ENCODE assay signal across 8 mouse cellular contexts in genomic region chrX:8192640-8193418, GRCm38 (mm10). TPM values are rescaled to one million over a fixed set of nuclear protein-coding genes. Genes with fewer than 3 reads are reported as not detected.
DNase-seq lines count a peak whose midpoint lies in the region; ATAC-seq and TF ChIP-seq lines count a peak whose summit lies in the region.

No protein-coding gene starts in this region.

- TF ChIP-seq CTCF in brain, embryonic 14.5 days (IDR thresholded peaks at IDR 0.05; ENCODE audit: borderline replicate concordance, extremely low read depth, insufficient read depth, insufficient read length): no peak
- no peak for TF ChIP-seq CTCF in kidney, postnatal 0 days (IDR thresholded peaks at IDR 0.05; ENCODE audit: low read depth)
- TF ChIP-seq CTCF in liver, adult 2 months (IDR thresholded peaks at IDR 0.05; ENCODE audit: low read depth, low read length): no peak

- peak; percentile 22; the same call in 1 of the 2 replicates for TF ChIP-seq POLR2A in brain, embryonic 14.5 days (IDR thresholded peaks at IDR 0.05; ENCODE audit: borderline replicate concordance, extremely low read depth, insufficient read depth, insufficient read length, poor library complexity, severe bottlenecking)
- TF ChIP-seq POLR2A in liver, adult 2 months (IDR thresholded peaks at IDR 0.05; ENCODE audit: extremely low read depth, insufficient read depth, low read length): peak; percentile 90

- 0 out of 2 replicates have a peak, but pooled peaks cover 4% of the 10 kb centered on the region for H3K4me1 ChIP-seq in heart, embryonic 12.5 days (replicated peaks)
- H3K4me1 ChIP-seq in kidney, postnatal 0 days (replicated peaks; ENCODE audit: insufficient read depth, low read length): no peaks in the 10 kb centered on the region
- peaks cover 2% of the 10 kb centered on the region; the same call in 1 of the 2 replicates for H3K4me1 ChIP-seq in liver, adult 2 months (ENCODE audit: control insufficient read depth, insufficient read depth, low read length)

- peak; percentile 100 for ATAC-seq in erythroblast, adult 5-6 weeks (replicated peaks; ENCODE audit: low FRiP score, poor library complexity, severe bottlenecking)
- peak; percentile 97 for ATAC-seq in heart, embryonic 12.5 days (ENCODE audit: insufficient number of reproducible peaks, low FRiP score)
- ATAC-seq in kidney, postnatal 0 days (replicated peaks; ENCODE audit: low FRiP score, low read depth): peak; percentile 98
- ATAC-seq in monocyte, adult 5-6 weeks (replicated peaks; ENCODE audit: insufficient number of reproducible peaks, low FRiP score, low TSS enrichment, poor library complexity, severe bottlenecking): peak; percentile 99

- H3K9me3 ChIP-seq in heart, embryonic 12.5 days (replicated peaks): no peaks in the 10 kb centered on the region; the same call in 1 of the 2 replicates
- H3K9me3 ChIP-seq in kidney, postnatal 0 days (replicated peaks; ENCODE audit: low read length): no peaks in the 10 kb centered on the region

- peak overlapping the region; percentile 75 for H3K4me2 ChIP-seq in heart, embryonic 12.5 days
- peak overlapping the region; percentile 63 for H3K4me2 ChIP-seq in kidney, postnatal 0 days (ENCODE audit: low read length)

- no peaks in the 10 kb centered on the region for H3K27me3 ChIP-seq in heart, embryonic 12.5 days (replicated peaks)
- H3K27me3 ChIP-seq in kidney, postnatal 0 days (ENCODE audit: insufficient read depth, low read length): no peaks in the 10 kb centered on the region
- H3K27me3 ChIP-seq in liver, adult 2 months (ENCODE audit: control insufficient read depth, insufficient read depth, low read length): no peaks in the 10 kb centered on the region

- H3K9ac ChIP-seq in heart, embryonic 12.5 days: peak overlapping the region; percentile 77
- peak overlapping the region; percentile 60; the same call in 1 of the 2 replicates for H3K9ac ChIP-seq in kidney, postnatal 0 days (ENCODE audit: low read depth, low read length)
- H3K9ac ChIP-seq in liver, adult 2 months (ENCODE audit: low read depth, low read length): peak overlapping the region; percentile 96

- peak overlapping the region; percentile 75 for H3K4me3 ChIP-seq in heart, embryonic 12.5 days
- peak overlapping the region; percentile 46 for H3K4me3 ChIP-seq in kidney, postnatal 0 days (replicated peaks; ENCODE audit: low read depth, low read length)
- peak overlapping the region; percentile 99 for H3K4me3 ChIP-seq in liver, adult 2 months (ENCODE audit: insufficient read depth, low read depth, low read length)

- no peak overlapping the region for H3K27ac ChIP-seq in heart, embryonic 12.5 days (ENCODE audit: poor library complexity, severe bottlenecking)
- H3K27ac ChIP-seq in kidney, postnatal 0 days: peak overlapping the region; percentile 50; the same call in 1 of the 2 replicates
- peak overlapping the region; percentile 99 for H3K27ac ChIP-seq in liver, adult 2 months (replicated peaks; ENCODE audit: insufficient read depth, low read depth, low read length)

- 8% methylated on average over 38 of the region's 38 CpGs for WGBS in heart, embryonic 12.5 days
- WGBS in kidney, postnatal 0 days: 23% methylated on average over 38 of the region's 38 CpGs
- under 1% methylated on average over 38 of the region's 38 CpGs for WGBS in liver, adult 2 months

- no peaks in the 10 kb centered on the region for H3K36me3 ChIP-seq in heart, embryonic 12.5 days
- no peaks in the 10 kb centered on the region for H3K36me3 ChIP-seq in kidney, postnatal 0 days (ENCODE audit: insufficient read depth, low read length)
- H3K36me3 ChIP-seq in liver, adult 2 months (ENCODE audit: control insufficient read depth, insufficient read depth, low read length): peaks cover 2% of the 10 kb centered on the region; the same call in 1 of the 2 replicates

- DNase-seq in CD4-positive helper T cell, adult 2 months (ENCODE audit: low read depth, low spot score): peak; percentile 85
- DNase-seq in brain, embryonic 14.5 days (ENCODE audit: low read depth): peak; percentile 93
- DNase-seq in kidney, postnatal 0 days (ENCODE audit: low spot score): peak; percentile 85
- peak; percentile 89 for DNase-seq in liver, adult 2 months (ENCODE audit: extremely low read depth, low read depth, low spot score)
- DNase-seq in spleen, postnatal 36 days (ENCODE audit: low spot score in 2 of 2): peak; percentile 85

- peaks cover 9% of the 10 kb centered on the region; the same call in 1 of the 2 replicates for H3K79me2 ChIP-seq in liver, adult 2 months (ENCODE audit: control insufficient read depth, insufficient read depth, low read length)

RNA-seq across cellular contexts. Expression of gene Ebp, which starts 0.5 kb away (rescaled TPM):
- polyA plus RNA-seq in brain, embryonic 14.5 days (2012; rRNA removed): 20.0 and 23.7 TPM in 2 replicates
- total RNA-seq in erythroblast, adult 5-6 weeks (2015; ENCODE audit: low replicate concordance): 6.1 and 22.2 TPM in 2 replicates
- 4.0 and 13.0 TPM in 2 replicates for total RNA-seq in erythroblast, adult 5-6 weeks (2017; ENCODE audit: low replicate concordance)
- 23.0 and 24.5 TPM in 2 replicates for polyA plus RNA-seq in heart, embryonic 12.5 days (2016; fragmentation: Nextera tagmentation; extraction: Ambion mirVana)
- 50.9 and 54.2 TPM in 2 replicates for polyA plus RNA-seq in kidney, postnatal 0 days (2015; fragmentation: Nextera tagmentation; extraction: Ambion mirVana)
- total RNA-seq in liver, adult 2 months (2014; rRNA removed): 243 and 273 TPM in 2 replicates
- 605 and 631 TPM in 2 replicates for polyA plus RNA-seq in liver, adult 2 months (2012; rRNA removed)
- 88.6 to 117 TPM (median 97.4 TPM) in 3 replicates for total RNA-seq in monocyte, adult 5-6 weeks (2017)

RNA-seq across cellular contexts. Expression of gene Porcn, which starts 13.5 kb away (rescaled TPM):
- polyA plus RNA-seq in brain, embryonic 14.5 days (2012; rRNA removed): 101 and 133 TPM in 2 replicates
- total RNA-seq in erythroblast, adult 5-6 weeks (2015; ENCODE audit: low replicate concordance): 0.42 TPM in 1 of 2 replicates, not detected in the other
- not detected in 2 replicates for total RNA-seq in erythroblast, adult 5-6 weeks (2017; ENCODE audit: low replicate concordance)
- 3.0 and 4.3 TPM in 2 replicates for polyA plus RNA-seq in heart, embryonic 12.5 days (2016; fragmentation: Nextera tagmentation; extraction: Ambion mirVana)
- 7.7 and 8.9 TPM in 2 replicates for polyA plus RNA-seq in kidney, postnatal 0 days (2015; fragmentation: Nextera tagmentation; extraction: Ambion mirVana)
- 1.9 and 2.7 TPM in 2 replicates for total RNA-seq in liver, adult 2 months (2014; rRNA removed)
- polyA plus RNA-seq in liver, adult 2 months (2012; rRNA removed): 8.8 and 12.6 TPM in 2 replicates
- total RNA-seq in monocyte, adult 5-6 weeks (2017): 3.1 TPM in 1 of 3 replicates, not detected in the others

RNA-seq across cellular contexts. Expression of gene Tbc1d25, which starts 16.8 kb away (rescaled TPM):
- 29.7 and 33.8 TPM in 2 replicates for polyA plus RNA-seq in brain, embryonic 14.5 days (2012; rRNA removed)
- 1.7 and 4.2 TPM in 2 replicates for total RNA-seq in erythroblast, adult 5-6 weeks (2015; ENCODE audit: low replicate concordance)
- 0.56 and 1.1 TPM in 2 replicates for total RNA-seq in erythroblast, adult 5-6 weeks (2017; ENCODE audit: low replicate concordance)
- 9.2 and 11.1 TPM in 2 replicates for polyA plus RNA-seq in heart, embryonic 12.5 days (2016; fragmentation: Nextera tagmentation; extraction: Ambion mirVana)
- 9.6 and 10.4 TPM in 2 replicates for polyA plus RNA-seq in kidney, postnatal 0 days (2015; fragmentation: Nextera tagmentation; extraction: Ambion mirVana)
- total RNA-seq in liver, adult 2 months (2014; rRNA removed): 0.92 and 1.9 TPM in 2 replicates
- 6.3 and 8.9 TPM in 2 replicates for polyA plus RNA-seq in liver, adult 2 months (2012; rRNA removed)
- total RNA-seq in monocyte, adult 5-6 weeks (2017): 3.3 to 6.7 TPM (median 5.1 TPM) in 3 replicates

RNA-seq across cellular contexts. Expression of gene Rbm3, which starts 47.1 kb away (rescaled TPM):
- polyA plus RNA-seq in brain, embryonic 14.5 days (2012; rRNA removed): 336 and 439 TPM in 2 replicates
- total RNA-seq in erythroblast, adult 5-6 weeks (2015; ENCODE audit: low replicate concordance): 309 and 358 TPM in 2 replicates
- total RNA-seq in erythroblast, adult 5-6 weeks (2017; ENCODE audit: low replicate concordance): 298 and 314 TPM in 2 replicates
- polyA plus RNA-seq in heart, embryonic 12.5 days (2016; fragmentation: Nextera tagmentation; extraction: Ambion mirVana): 326 and 330 TPM in 2 replicates
- 766 and 794 TPM in 2 replicates for polyA plus RNA-seq in kidney, postnatal 0 days (2015; fragmentation: Nextera tagmentation; extraction: Ambion mirVana)
- 61.7 and 67.0 TPM in 2 replicates for total RNA-seq in liver, adult 2 months (2014; rRNA removed)
- 13.2 and 24.3 TPM in 2 replicates for polyA plus RNA-seq in liver, adult 2 months (2012; rRNA removed)
- 767 to 1,158 TPM (median 1,044 TPM) in 3 replicates for total RNA-seq in monocyte, adult 5-6 weeks (2017)

RNA-seq across cellular contexts. Expression of gene Ftsj1, which starts 59.4 kb away (rescaled TPM):
- 47.5 and 55.4 TPM in 2 replicates for polyA plus RNA-seq in brain, embryonic 14.5 days (2012; rRNA removed)
- 3.3 and 7.1 TPM in 2 replicates for total RNA-seq in erythroblast, adult 5-6 weeks (2015; ENCODE audit: low replicate concordance)
- 12.3 and 14.4 TPM in 2 replicates for total RNA-seq in erythroblast, adult 5-6 weeks (2017; ENCODE audit: low replicate concordance)
- 24.7 and 24.8 TPM in 2 replicates for polyA plus RNA-seq in heart, embryonic 12.5 days (2016; fragmentation: Nextera tagmentation; extraction: Ambion mirVana)
- 27.7 and 29.2 TPM in 2 replicates for polyA plus RNA-seq in kidney, postnatal 0 days (2015; fragmentation: Nextera tagmentation; extraction: Ambion mirVana)
- total RNA-seq in liver, adult 2 months (2014; rRNA removed): 11.0 and 16.8 TPM in 2 replicates
- polyA plus RNA-seq in liver, adult 2 months (2012; rRNA removed): 29.9 and 31.1 TPM in 2 replicates
- total RNA-seq in monocyte, adult 5-6 weeks (2017): 6.1 to 10.3 TPM (median 7.9 TPM) in 3 replicates

Comparison
In these comparisons a context has a peak if more than half of its experiments do, and no peak if none do; other contexts are left out.
1. H3K4me3 ChIP-seq: peak in every context shown above with its lines; median percentile 99 in liver, adult 2 months; 75 in heart, embryonic 12.5 days; 46 in kidney, postnatal 0 days.
2. RNA of gene Ebp, which starts 0.5 kb away (polyA plus RNA-seq): 605 to 631 TPM in liver, adult 2 months; 50.9 to 54.2 TPM in kidney, postnatal 0 days, 20.0 to 23.7 TPM in brain, embryonic 14.5 days and 23.0 to 24.5 TPM in heart, embryonic 12.5 days; every median in the first group is over 10 times any median in the second.
3. Peak in every context shown above with its lines, with median percentiles within 50 percentile points of each other: DNase-seq, ATAC-seq and H3K9ac ChIP-seq.